Mouse (Mus musculus) induced T-regulatory cell, adult 2 months (primary cell): ENCODE results near the gene Rnf130.

Experiments
- DNase-seq: peaks from one replicate; pipeline ENCODE4 v3.0.0-alpha.2; 2012; ENCODE audit warnings: low read depth

Gene Rnf130

DNA sequence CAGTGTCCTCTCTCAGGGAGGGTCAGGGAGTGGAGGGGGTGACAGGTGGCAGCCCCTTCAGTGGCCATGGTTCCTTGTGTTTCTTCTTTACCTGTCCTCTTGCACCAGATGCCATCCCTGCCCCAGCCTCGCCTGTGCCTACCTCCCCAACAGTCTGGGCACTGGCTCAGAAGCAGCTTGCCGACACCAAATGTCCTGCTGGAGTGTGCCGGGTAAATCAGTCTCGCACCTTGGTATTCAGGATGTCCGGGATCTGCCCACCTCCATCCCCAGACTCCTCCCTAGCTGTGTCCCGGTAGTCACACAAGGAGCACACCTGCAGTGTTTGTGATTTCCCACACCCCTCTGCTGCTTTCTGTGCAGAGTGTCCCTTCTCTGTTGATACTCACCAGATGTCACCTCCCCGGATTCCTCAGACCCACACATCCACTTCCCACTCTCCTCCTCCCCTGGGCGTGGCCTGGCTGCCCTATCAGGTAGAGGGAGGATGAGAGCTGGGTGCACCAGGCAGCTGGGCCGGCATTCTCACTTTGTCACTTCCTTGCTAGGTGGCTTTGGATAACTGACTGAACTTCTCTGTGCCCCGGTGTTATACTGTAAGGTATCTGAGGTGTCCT, 113.2 kb downstream of the Rnf130 start:
- DNase-seq, result no peak

DNA sequence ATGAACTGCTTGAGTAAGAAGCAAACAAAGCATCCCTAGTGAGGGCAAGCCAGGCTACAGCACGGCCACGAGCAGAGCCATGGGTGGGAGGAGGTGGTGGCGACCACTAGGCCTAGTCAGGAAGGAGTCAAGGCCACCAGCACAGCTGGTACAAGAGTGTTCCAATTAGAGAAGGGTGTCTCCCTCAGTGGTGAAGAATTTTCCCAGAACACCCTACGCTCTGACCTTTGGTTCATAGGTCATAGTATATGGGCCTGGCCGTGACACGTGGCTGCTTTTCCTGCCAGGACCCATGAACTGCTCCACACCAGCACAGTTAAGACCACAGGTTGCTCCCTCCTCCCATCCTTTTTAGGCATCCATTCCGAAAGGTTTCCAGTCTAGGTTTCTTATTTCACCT, 114.4 kb downstream of the Rnf130 start:
- DNase-seq, result no peak

DNA sequence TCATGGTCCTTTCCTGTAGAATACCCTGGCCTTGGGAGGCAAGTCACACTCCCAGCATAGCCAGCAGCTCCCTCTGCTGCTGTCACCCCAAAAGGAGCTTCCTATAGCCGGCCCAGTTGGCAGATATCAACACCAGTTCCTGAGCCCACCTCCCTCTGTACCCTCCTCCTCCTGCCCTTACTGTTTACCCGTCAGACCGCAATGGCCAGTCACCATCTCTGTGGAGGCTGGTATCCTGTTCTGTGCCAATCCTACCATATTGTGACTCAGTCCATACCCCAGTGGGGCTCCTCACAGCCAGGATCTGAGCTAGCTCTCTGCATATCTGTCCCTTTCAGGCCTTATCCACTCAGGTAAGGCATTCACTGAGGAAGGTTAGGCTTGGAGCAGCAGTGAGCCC, 120.4 kb downstream of the Rnf130 start:
- DNase-seq, result no peak

DNA sequence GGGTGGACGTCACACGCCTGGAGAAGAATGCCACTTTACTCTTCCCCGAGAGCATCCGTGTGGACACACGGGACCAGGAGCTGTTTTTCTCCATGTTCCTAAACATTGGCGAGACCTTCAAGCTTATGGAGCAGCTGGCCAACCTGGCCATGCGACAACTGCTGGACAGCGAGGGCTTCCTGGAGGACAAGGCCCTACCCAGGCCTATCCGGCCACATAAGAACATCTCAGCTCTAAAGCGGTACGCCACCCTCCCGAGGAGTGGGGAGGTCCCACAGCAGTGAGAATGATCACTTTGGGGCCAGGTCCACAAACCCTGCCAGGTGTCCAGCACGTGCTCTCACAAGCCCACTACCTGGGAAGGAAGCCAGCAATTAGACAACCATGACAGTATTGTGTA, 121.0 kb downstream of the Rnf130 start:
- DNase-seq, result no peak

DNA sequence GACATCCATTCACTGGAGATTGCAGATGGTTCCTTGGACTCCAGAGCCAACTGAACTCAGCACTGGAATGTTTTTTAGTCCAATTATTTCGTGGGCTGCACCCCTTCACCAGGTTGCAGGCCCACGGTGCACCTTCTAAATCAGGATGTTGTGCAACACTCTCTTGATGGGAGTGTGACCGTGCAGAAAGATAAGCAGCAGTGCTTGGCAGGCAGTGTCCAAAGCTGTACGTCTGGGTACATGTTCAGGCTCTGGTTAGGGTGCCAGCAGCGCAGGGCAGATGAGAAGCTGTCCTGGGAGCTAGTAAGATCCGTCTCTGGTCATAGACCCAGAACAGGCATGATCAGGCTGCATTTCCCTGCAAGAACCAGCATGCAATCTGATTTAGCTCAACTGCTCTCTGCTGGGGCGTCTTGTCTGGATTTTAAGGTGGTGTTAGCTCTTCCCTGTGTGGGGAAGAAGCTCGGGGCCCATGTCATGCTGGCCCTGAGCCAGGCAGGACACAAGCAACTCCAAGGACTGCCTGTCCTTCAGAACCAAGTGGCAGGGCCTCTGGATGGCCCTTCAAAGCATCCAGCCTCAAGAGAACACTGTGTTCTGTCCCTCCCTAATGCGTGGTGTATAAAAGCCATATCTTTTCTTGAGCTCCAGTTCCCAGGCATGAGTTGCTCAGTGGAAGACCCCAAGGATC, 122.3 kb downstream of the Rnf130 start:
- DNase-seq, result no peak

DNA sequence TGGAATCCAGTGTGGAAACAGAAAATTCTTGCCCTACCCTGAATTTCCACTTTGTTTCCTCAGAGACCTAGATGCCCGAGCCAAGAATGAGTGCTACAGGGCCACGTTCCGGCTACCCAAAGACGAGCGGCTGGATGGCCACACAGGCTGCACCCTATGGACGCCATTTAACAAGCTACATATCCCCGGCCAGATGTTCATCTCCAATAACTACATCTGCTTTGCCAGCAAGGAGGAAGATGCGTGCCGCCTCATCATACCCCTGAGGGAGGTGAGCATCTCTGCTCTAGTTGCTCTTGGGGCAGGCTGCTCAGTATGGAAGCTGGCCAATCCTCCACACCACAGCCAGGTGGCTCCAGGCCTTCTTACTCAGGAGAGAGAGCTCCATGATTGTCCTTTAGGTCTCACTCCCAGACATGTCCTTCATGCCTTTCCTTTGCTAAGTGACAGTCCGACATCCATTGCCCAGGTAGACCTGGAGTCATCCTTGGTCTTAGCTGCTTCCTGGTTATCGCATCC, 122.9 kb downstream of the Rnf130 start:
- DNase-seq, result no peak

DNA sequence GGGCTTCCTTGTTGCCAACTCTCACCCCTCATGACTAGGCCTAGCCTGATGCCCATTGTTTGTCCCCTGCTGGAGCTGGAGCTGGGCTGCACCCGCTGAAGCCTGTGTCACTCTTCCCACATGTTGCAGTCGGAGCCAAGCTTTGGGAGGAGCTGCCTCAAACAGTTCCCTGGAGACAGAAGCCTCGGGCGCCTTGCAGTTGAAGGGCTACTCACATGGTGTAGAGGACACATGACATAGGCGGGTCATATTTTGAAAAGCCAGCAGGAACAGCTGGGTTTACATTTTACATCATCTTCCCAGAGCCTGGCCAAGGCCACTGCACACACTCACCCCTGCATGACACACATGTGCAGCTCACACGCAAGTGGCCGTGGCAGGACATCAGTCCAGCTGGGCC, 124.1 kb downstream of the Rnf130 start:
- DNase-seq, result no peak

DNA sequence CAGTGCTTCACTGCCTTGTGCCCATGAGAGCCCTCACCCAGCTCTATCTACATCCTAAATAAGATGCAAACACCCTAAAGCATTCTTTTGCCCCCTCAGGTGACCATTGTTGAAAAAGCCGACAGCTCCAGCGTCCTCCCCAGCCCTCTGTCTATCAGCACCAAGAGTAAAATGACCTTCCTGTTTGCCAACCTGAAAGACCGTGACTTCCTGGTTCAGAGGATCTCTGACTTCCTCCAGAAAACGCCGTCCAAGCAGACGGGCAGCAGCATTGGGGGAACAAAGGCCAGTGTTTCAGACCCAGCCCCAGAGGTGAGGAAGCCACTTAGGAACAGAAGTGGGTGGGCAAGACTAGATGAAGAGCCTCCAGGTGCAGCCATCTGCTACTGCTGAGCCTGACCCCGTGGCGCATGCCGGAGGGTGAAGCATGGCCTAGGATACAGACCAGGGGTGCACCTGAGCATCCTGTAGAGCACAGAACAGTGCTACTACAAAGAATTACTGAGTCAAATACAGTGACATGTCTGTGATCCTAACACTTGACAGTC, 124.5 kb downstream of the Rnf130 start:
- DNase-seq, result no peak

DNA sequence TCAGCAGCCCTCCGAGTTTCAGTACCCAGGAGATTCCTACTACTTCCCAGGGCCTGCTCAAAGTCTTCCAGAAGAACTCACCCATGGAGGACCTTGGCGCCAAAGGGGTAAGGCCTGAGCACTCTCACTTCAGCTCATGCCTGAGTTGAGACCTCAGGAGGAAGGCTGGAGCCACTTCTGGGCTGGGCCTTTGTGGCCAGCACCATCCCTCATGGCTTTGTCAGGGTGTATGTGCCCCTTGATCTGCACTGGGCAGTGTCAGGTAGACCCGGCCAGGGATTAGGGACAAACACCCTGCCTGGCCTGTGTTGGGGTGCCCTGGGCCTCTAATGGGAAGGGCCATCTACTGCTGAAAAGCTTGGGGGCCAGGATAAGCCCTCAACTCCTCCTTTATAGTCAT, 126.2 kb downstream of the Rnf130 start:
- no peak for DNase-seq

DNA sequence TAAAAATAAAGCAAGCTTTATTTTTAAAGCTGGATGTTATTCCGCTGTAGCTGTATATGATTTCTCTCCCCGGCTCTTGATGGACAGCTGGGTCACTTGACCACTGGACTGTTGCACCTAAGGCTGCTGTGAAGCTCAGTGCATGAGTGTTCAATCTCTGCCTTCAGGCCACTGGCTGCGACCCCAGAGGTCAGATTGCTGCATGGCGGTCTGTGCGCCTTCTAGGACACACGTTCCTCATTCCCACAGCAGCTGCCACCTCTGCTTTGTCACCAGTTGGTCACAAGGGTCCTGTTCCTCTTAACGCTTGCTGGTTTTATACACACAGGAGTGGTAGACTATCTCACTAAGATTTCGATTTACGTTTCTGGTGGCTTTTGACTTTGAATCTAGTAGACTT, 129.0 kb downstream of the Rnf130 start:
- DNase-seq, result no peak
